Mouse (Mus musculus) heart, embryonic 10.5 days (tissue): ENCODE measurements at regions not wholly inside any gene's neighbourhood (a gene's known extent, or its start where the extent isn't known, plus 50 kb on each side); places are given as distances from the start of the nearest gene placed in this dataset.

Experiments
- DNase-seq: peaks from one replicate; pipeline ENCODE4 v3.0.0-alpha.2; 2017; ENCODE audit warnings: low spot score
- H3K27ac ChIP-seq: fragments of 300-500 bp; sonication (generic); 2 replicates; pipeline ENCODE4 v1.5.1; 2016; ENCODE audit warnings: mild to moderate bottlenecking
- H3K27me3 ChIP-seq: fragments of 300-500 bp; sonication (generic); 2 replicates; pipeline ENCODE4 v1.6.1; 2016; ENCODE audit warnings: mild to moderate bottlenecking; ENCODE audit not compliant: poor library complexity, insufficient read depth, severe bottlenecking
- H3K36me3 ChIP-seq: fragments of 300-500 bp; sonication (generic); 2 replicates; pipeline ENCODE4 v1.6.1; 2016; ENCODE audit warnings: mild to moderate bottlenecking, moderate library complexity
- H3K4me1 ChIP-seq: fragments of 300-500 bp; sonication (generic); 2 replicates; pipeline ENCODE4 v1.6.1; 2016; ENCODE audit warnings: mild to moderate bottlenecking
- H3K4me3 ChIP-seq: fragments of 300-500 bp; sonication (generic); 2 replicates; pipeline ENCODE4 v1.5.1; 2016; ENCODE audit warnings: mild to moderate bottlenecking, moderate library complexity
- H3K9me3 ChIP-seq: fragments of 300-500 bp; sonication (generic); 2 replicates; pipeline ENCODE4 v1.6.1; 2016; ENCODE audit warnings: mild to moderate bottlenecking, moderate library complexity
- WGBS: fragments of 180-500 bp; shearing (Covaris S2); methylation state at CpG from one replicate; pipeline ENCODE4 v1.1.7; 2016; 5-methylcytosine and 5-hydroxymethylcytosine counted together

DNA sequence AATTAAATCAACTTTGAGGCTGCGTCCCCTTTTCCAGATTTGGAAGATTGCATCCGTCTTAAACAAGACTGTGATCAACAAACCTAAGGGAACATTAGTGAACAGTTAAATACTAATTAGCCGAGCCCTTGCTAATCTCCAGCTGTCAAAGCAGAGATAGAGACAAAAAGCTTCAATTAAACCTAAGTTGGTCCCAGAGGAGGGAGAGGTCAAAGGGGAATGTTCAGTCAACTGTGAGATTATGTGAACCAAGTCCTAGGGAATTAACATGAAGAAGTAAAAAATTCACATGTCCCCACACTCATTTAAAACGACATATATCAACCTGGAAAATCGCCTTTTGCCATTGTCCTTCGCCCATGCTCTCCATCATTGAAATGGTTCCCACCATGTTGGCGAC, 59.7 kb upstream of the Tbx20 start:
- Histone ChIP-seq H3K27me3 (no peaks in the 10 kb centered on the region), H3K9me3 (no peaks in the 10 kb centered on the region), H3K36me3 (no peaks in the 10 kb centered on the region), H3K4me1 (0 out of 2 replicates have a peak, but pooled peaks cover 7% of the 10 kb centered on the region), H3K4me3 (no peak overlapping the region), H3K27ac (no peak overlapping the region)
- DNase-seq, result no peak
- 50% methylated on average over 7 of the region's 7 CpGs for WGBS

DNA sequence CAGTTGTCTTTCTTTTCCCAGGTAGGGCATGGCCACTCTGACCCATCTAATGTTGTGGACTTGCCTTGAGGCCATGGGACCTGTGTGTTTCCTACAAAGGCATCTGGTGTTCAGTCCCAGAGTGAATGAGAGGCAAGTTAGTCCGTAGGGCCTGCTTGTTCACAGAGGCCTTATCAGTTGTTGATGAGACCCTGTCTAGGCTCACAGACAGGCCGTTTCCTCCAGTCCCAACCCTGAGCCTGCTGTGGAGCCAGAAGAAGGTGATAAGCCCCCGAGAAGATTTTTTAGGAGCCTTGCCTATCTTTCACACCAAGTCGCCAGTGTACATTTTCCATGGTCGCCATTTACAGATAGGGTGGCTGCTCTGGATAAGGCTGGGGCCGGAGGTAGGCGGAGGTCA, 74.1 kb upstream of the Tbx20 start:
- H3K27me3 ChIP-seq, result no peaks in the 10 kb centered on the region
- H3K4me1 ChIP-seq, result peaks cover 46% of the 10 kb centered on the region
- H3K36me3 ChIP-seq, result no peaks in the 10 kb centered on the region
- H3K4me3 ChIP-seq, result no peak overlapping the region
- 11% methylated on average over 7 of the region's 7 CpGs for WGBS
- DNase-seq, result peak; percentile 92
- H3K9me3 ChIP-seq, result no peaks in the 10 kb centered on the region
- peak overlapping the region; percentile 70 for H3K27ac ChIP-seq

DNA sequence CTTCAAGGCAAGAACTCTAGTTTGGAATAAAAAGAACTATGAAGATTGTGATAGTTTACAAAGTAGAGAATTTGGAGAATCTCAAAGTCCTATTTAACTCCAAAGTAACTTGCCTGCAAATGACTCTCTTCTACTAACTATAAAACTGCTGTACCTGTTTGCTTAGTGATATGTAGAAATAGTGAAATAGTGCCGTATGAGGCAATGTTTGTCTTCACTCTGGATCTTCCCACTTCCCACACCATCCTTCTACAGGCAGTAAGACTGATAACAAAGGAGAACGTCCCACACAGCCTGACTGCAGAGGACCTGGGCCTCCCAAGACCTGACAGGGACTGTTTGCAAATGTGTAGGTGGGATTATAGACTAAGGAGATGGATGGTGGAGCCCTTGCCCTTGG, 85.4 kb upstream of the Tbx20 start:
- no peak overlapping the region for H3K27ac ChIP-seq
- no peaks in the 10 kb centered on the region for H3K9me3 ChIP-seq
- no peak for DNase-seq
- peaks cover 25% of the 10 kb centered on the region for H3K4me1 ChIP-seq
- H3K4me3 ChIP-seq, result no peak overlapping the region
- H3K27me3 ChIP-seq, result no peaks in the 10 kb centered on the region
- H3K36me3 ChIP-seq, result no peaks in the 10 kb centered on the region
- 23% methylated on average over 2 of the region's 2 CpGs for WGBS

DNA sequence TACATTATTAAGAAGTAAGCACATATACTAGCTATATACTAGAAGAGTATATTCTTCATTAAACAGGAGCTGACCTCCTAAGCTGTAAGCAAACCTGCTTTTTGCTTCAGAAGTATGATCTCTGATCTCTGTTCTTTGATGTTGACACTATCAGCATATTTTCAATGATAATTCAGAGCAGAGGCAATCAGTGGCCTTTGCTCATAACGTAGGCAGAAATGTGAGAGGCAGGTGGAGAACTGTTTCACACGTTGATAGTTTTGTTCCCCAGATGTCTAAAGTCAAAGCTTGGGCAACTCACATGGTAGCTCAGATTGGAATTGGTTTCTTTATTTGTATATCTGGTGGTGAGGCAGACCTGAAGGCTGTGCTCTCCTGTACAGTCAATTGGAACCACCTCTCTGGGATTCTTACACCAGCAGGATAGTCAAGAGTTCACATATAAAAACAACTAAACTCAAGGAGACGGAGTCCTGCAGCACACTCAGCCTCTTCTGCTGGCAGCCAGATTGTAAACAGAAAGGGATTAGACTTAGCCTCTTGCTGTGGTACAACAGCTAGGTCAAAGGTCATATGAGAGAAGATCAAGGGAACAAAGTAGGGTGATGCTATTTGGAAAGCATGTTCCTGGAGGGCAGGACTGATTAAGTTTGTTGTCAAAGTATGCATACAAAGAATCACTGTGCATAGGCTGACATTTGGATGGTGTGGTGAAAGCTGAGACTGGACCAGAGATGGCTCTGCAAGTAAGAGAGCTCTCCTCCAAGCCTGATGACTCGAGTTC, 92.5 kb upstream of the Tbx20 start:
- peaks cover 2% of the 10 kb centered on the region; the same call in 1 of the 2 replicates for H3K4me1 ChIP-seq
- H3K27me3 ChIP-seq, result no peaks in the 10 kb centered on the region
- H3K27ac ChIP-seq, result no peak overlapping the region
- no peak overlapping the region for H3K4me3 ChIP-seq
- no peaks in the 10 kb centered on the region for H3K9me3 ChIP-seq
- H3K36me3 ChIP-seq, result no peaks in the 10 kb centered on the region
- WGBS, result 59% methylated on average over 4 of the region's 4 CpGs
- DNase-seq, result no peak

DNA sequence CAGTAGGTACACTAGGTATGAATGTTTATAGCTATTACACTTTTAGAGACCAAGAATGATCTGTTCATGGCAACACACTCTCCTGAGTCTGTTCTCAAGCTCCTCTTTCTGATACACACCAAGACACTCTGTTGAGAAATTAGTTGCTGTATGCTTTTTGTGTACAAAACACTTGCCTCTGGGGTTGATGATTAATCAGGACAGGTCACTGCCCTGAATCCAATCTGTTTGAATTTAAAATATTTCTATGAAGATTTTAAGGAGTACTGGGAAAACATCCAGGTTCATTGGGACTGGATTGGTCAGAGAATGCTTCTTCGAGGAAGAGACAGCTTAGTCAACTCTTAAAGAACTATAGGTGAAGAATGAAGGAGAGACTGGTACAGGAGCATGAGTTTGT, 94.6 kb upstream of the Tbx20 start:
- no peaks in the 10 kb centered on the region for H3K27me3 ChIP-seq
- DNase-seq, result no peak
- H3K4me1 ChIP-seq, result peaks cover 2% of the 10 kb centered on the region; the same call in 1 of the 2 replicates
- no peaks in the 10 kb centered on the region for H3K36me3 ChIP-seq
- no peak overlapping the region for H3K4me3 ChIP-seq
- no peaks in the 10 kb centered on the region for H3K9me3 ChIP-seq
- no peak overlapping the region for H3K27ac ChIP-seq
- WGBS, result 92% methylated on average over 1 of the region's 1 CpGs

DNA sequence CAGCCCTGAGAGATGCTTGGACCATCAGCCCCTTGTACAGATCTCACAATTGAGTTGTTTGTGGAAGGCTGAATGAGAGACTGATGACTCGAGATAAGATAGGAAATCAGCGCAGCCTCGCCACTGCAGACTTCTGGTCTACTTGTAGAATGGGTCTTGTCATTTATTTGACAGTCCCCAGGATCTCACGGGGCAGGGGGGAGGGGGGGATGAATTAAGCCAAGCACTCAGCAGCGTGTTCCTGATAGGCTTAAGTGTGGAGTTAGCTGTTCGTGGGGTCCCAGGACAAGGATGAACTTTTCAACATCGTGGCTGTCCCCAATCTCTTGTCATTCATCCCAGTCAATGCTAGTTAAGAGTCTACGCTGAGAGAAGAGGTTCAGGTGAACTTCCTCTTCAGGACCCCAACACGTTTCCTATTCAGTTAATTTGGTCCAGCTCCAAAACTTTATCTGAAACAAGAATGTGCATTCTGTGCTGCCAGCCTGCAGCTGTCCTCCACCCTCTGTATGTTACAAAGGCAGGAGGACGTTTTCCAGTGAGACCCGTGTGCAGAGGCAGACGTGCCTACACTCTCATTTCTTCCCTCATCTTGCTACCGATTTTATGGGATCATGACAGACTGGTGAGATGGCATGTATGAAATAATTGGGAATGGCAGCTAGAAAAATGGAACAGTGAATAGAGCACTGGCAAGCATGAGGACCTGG, 100.5 kb upstream of the Tbx20 start:
- Histone ChIP-seq H3K9me3 (no peaks in the 10 kb centered on the region), H3K4me1 (peaks cover 31% of the 10 kb centered on the region), H3K27ac (peak overlapping the region; percentile 32; the same call in 1 of the 2 replicates), H3K27me3 (no peaks in the 10 kb centered on the region), H3K4me3 (peak overlapping the region; percentile 22), H3K36me3 (no peaks in the 10 kb centered on the region)
- no peak for DNase-seq
- 15% methylated on average over 13 of the region's 13 CpGs for WGBS

DNA sequence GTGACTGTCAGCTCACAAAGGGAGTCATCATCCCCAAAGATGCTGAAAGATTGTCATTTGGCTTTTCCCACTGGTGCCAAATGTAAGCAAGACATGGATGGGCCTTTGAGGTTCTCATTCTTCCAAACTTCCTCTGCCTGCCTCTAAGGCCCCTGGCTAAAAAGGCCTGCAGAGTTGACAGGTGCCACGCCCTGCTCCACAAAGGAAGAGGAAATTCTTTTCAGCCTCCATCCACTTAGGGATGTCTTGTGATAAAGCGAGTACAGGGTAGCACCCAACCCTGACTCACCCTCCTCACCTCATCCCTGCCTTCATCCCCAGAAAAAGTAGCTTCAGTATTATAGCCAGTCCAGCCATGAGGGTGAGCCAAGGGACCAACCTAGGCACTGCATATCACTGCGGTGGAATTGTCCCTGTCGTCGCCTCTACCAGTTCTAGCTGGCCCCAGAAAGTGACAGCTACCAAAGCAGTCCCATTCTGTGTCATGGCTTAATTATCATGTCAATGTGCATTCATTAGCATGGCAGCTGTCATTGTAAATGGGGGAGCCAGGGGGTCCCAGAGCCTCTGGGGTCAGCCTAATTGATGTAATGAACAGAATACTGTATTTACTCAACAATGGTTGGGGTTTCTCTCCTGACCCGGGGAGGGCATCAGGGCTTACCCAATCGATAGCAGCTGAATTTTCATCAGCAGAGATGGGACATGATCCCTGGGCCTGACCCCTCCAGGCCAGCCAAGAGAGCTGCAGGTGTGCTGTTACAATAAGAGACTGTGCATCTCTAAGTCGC, 104.5 kb upstream of the Tbx20 start:
- peaks cover 31% of the 10 kb centered on the region for H3K4me1 ChIP-seq
- H3K4me3 ChIP-seq, result no peak overlapping the region
- no peak for DNase-seq
- WGBS, result 48% methylated on average over 8 of the region's 8 CpGs
- peak overlapping the region; percentile 60 for H3K27ac ChIP-seq
- no peaks in the 10 kb centered on the region for H3K9me3 ChIP-seq
- H3K27me3 ChIP-seq, result no peaks in the 10 kb centered on the region
- H3K36me3 ChIP-seq, result no peaks in the 10 kb centered on the region

DNA sequence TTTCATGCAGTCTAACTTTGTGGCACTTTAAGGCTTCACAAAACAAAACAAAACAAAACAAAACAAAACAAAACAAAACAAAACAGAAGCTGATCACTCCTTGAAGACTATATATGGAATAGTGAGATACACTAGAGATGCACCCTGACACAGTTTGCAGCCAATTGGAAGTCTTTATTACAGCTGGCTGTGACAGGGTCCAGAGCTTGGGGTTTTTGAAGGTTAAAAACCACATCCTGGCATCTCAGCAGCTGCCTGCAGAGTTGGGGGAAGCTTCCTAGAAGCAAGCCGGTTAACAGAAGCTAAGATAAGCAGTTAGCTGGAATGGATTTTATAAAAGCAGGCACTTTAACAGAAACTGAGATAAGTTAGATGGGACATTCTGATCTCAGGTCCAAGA, 105.6 kb upstream of the Tbx20 start:
- Histone ChIP-seq H3K9me3 (no peaks in the 10 kb centered on the region), H3K27ac (no peak overlapping the region), H3K4me1 (peaks cover 23% of the 10 kb centered on the region), H3K36me3 (no peaks in the 10 kb centered on the region), H3K27me3 (no peaks in the 10 kb centered on the region), H3K4me3 (no peak overlapping the region)
- no peak for DNase-seq
- WGBS, result 20% methylated on average over 1 of the region's 1 CpGs

DNA sequence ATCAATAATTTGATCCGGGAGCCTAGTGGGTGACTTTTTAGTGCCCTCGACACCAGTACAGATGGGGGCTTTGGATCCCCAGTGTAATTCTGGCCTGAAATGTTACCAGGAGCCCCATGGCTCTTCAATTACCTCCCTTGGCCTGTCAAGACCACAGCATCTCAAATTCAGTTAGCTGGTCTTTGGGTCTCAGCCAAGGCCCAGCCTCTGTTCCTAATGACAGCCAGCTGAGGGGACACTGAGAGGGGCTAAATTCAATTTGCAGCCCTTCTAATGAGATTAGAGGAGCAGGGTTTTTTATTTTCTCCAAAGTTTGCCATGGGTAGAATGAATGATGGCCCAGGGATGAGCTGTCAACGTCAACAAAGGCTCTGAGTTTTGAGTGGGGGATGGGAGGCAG, 109.9 kb upstream of the Tbx20 start:
- Histone ChIP-seq H3K4me3 (no peak overlapping the region), H3K4me1 (peaks cover 15% of the 10 kb centered on the region), H3K27ac (no peak overlapping the region), H3K9me3 (no peaks in the 10 kb centered on the region), H3K36me3 (no peaks in the 10 kb centered on the region), H3K27me3 (no peaks in the 10 kb centered on the region)
- DNase-seq, result no peak
- WGBS, result 57% methylated on average over 3 of the region's 3 CpGs

DNA sequence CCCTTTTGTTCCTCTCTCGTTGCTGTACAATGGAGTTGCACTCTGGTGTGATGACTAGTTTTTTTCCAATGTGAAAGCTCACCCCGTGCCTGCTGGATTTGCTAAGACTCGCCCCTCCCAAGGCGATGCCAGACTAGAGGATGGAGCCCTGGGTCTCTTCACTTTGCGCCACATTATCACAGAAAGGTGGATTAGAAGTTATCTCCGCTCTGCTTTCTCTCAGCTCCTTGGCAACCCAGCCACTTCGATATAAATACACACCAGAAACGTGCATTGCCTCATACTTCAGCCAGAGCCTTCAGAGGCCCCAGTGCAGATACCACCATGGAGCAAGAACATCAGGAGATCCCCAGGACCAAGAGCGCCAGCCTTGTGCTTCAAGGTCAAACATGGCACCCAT, 114.2 kb upstream of the Tbx20 start:
- H3K4me1 ChIP-seq, result peaks cover 28% of the 10 kb centered on the region
- WGBS, result 18% methylated on average over 9 of the region's 9 CpGs
- peak overlapping the region; percentile 86 for H3K27ac ChIP-seq
- DNase-seq, result peak; percentile 93
- no peaks in the 10 kb centered on the region for H3K36me3 ChIP-seq
- no peaks in the 10 kb centered on the region for H3K27me3 ChIP-seq
- H3K4me3 ChIP-seq, result no peak overlapping the region
- H3K9me3 ChIP-seq, result no peaks in the 10 kb centered on the region

DNA sequence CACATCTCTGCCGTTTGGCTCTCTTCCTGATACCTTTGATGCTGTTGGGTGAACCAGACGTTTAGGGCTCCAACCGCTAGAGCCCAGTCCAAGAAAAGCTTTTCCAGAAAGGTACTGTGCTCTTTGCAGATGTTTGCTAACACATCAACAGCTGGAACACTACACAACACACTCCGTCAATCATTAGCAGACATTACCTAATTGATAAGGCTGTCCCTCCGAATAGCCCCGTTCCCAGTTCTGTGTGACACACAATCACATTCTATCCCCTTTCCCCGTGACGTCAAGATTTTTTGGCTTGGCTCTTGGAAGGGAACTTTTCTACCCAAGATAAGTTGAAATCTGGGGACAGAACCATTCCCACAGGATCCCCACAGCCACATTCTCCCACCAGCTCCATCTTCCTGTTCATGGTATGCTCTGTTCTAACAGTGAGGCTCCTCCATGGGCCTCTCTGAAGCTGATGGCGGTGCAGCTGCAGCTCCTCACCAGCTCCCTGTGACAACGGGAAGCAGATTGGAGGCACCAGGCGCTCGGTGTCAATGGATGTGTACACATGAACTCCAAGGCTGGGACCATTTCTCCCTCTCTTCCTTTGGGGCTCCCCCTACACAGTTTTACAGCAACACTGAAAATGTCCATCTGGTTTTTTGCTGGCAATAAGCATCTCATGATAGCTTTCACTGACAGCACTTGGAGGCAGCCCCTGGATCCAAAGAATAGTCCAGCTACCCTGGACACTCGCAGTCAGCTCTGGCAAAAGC, 122.6 kb upstream of the Tbx20 start:
- Histone ChIP-seq H3K4me3 (no peak overlapping the region), H3K9me3 (no peaks in the 10 kb centered on the region), H3K27ac (peak overlapping the region; percentile 72), H3K36me3 (no peaks in the 10 kb centered on the region), H3K4me1 (peaks cover 31% of the 10 kb centered on the region), H3K27me3 (no peaks in the 10 kb centered on the region)
- WGBS, result 39% methylated on average over 13 of the region's 13 CpGs
- DNase-seq, result no peak

DNA sequence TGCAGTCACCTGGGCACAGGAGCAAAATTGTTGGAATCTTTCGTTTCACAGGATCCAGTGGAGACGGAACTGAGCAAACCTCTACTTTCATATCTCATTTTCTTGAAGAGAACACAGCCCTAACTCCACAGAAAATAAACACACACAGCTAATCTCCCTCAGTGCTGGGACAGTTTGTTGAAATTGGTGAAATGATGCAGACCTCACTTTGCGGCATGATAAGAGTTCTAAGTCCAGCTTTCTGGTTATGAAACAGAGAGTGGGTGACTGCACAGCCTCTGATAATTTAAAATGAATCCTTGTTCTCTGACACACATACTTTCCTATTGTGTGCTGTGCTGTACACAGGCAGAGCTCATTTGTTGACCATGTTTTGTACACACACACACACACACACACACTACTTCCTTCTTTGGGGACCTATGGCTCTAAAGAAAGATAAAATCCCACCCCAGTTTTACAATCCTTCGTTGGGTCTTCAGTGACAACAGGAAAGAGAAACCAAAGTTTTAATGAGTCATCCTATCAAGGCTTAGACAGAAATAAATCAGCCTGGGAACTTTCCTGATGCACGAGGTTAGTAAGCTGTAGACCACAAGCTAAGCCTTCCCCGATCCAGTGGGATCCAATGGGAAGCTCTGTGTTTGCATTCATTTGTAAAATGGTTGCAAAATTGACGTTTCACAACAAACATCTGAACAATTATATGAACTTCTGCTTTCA, 125.3 kb upstream of the Tbx20 start:
- Histone ChIP-seq H3K9me3 (no peaks in the 10 kb centered on the region), H3K36me3 (no peaks in the 10 kb centered on the region), H3K27ac (no peak overlapping the region)

More for the DNA sequence above, 125.3 kb upstream of the Tbx20 start:
- WGBS, result 44% methylated on average over 7 of the region's 7 CpGs
- no peaks in the 10 kb centered on the region for H3K27me3 ChIP-seq
- peaks cover 26% of the 10 kb centered on the region for H3K4me1 ChIP-seq
- DNase-seq, result no peak
- no peak overlapping the region for H3K4me3 ChIP-seq
